Mouse (Mus musculus) C2C12 (cell line): ENCODE measurements around the gene Wwox. TPM values are rescaled to one million over a fixed set of nuclear protein-coding genes. Genes with fewer than 3 reads are reported as not detected.

ENCODE experiments used
- H3K27me3 ChIP-seq: one replicate; pipeline ENCODE4 v1.6.1; 2011; ENCODE audit not compliant: control insufficient read depth, insufficient read depth, insufficient read length
- H3K36me3 ChIP-seq: one replicate; pipeline ENCODE4 v1.6.1; 2011; ENCODE audit not compliant: control insufficient read depth, insufficient read depth
- H3K4me3 ChIP-seq: one replicate; pipeline ENCODE4 v1.5.1; 2011; ENCODE audit warnings: mild to moderate bottlenecking, control low read depth; ENCODE audit not compliant: poor library complexity, insufficient read depth, severe bottlenecking
- H3K79me2 ChIP-seq: one replicate; pipeline ENCODE4 v1.6.1; 2011; ENCODE audit not compliant: control insufficient read depth, insufficient read depth
- H3K79me3 ChIP-seq: one replicate; pipeline ENCODE4 v1.6.1; 2011; ENCODE audit warnings: low read depth, control low read depth
- H3ac ChIP-seq: one replicate; pipeline ENCODE3; 2011; ENCODE audit warnings: low read depth; ENCODE audit not compliant: control insufficient read depth, insufficient read length
- CEBPB ChIP-seq: IDR thresholded peaks from one replicate; pipeline ENCODE4 v1.6.1; 2011; ENCODE audit warnings: low read depth, mild to moderate bottlenecking, control low read depth, moderate library complexity
- CTCF ChIP-seq: IDR thresholded peaks from one replicate; pipeline ENCODE4 v1.5.1; 2011; ENCODE audit not compliant: control insufficient read depth, insufficient read depth, insufficient read length
- FOSL1 ChIP-seq: IDR thresholded peaks from one replicate; pipeline ENCODE4 v1.8.0; 2011; ENCODE audit warnings: mild to moderate bottlenecking, low read length; ENCODE audit not compliant: poor library complexity, insufficient read depth, severe bottlenecking
- MAX ChIP-seq: IDR thresholded peaks from one replicate; pipeline ENCODE4 v1.6.1; 2011; ENCODE audit warnings: mild to moderate bottlenecking, control low read depth
- MYOD1 ChIP-seq: IDR thresholded peaks from one replicate; pipeline ENCODE4 v1.6.1; 2011; ENCODE audit warnings: low read depth; ENCODE audit not compliant: control insufficient read depth, insufficient read length
- MYOG ChIP-seq: IDR thresholded peaks from one replicate; pipeline ENCODE4 v1.6.1; 2011; ENCODE audit not compliant: control insufficient read depth, insufficient read length; ENCODE audit errors: extremely low read depth
- USF1 ChIP-seq: IDR thresholded peaks from one replicate; pipeline ENCODE4 v1.6.1; 2011; ENCODE audit warnings: low read depth, mild to moderate bottlenecking, control low read depth, moderate library complexity
- polyA plus RNA-seq: library from polyadenylated mRNA; unstranded; fragments of >200 nt; fragmentation: generic; extraction: Trizol; gene quantifications from one replicate; pipeline ENCODE4 v1.2.1, GENCODE M21; 2012; ENCODE audit warnings: missing spikeins

Gene Wwox
- polyA plus RNA-seq, 1 experiment = 3.7 TPM

DNA sequence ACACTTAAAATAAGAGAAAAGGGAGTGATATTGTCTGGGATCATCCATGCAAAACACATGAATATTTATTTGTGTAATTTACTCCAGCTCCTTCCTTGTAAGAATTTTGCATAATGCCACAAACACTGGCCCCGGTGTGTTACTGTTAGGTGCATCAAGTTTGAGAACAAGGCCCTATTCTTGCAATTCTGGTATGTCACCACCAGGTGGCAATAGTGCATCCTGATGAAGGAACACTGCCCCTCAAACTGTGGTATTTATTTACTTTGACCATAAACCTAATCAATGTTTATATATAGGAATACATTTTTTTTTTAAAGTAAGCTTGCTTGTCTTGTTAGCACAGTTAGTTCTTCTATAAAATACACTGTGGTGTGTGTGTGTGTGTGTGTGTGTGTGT is 493.8 kb downstream of the Wwox start:
- H3ac ChIP-seq = no peak overlapping the region
- H3K36me3 ChIP-seq = no peaks in the 10 kb centered on the region
- no peaks in the 10 kb centered on the region for H3K27me3 ChIP-seq
- H3K79me2 ChIP-seq = no peaks in the 10 kb centered on the region
- H3K4me3 ChIP-seq = no peak overlapping the region
- TF ChIP-seq MYOD1 = no peak
- no peak for TF ChIP-seq USF1
- no peak for TF ChIP-seq CTCF
- no peak for TF ChIP-seq CEBPB
- TF ChIP-seq MYOG = no peak
- TF ChIP-seq FOSL1 = no peak
- no peak for TF ChIP-seq MAX
- no peaks in the 10 kb centered on the region for H3K79me3 ChIP-seq

GRCm38 (mm10) chr8:114936887-114937286 is 497.4 kb downstream of the Wwox start:
- no peaks in the 10 kb centered on the region for H3K79me2 ChIP-seq
- H3ac ChIP-seq = no peak overlapping the region
- H3K4me3 ChIP-seq = no peak overlapping the region
- no peaks in the 10 kb centered on the region for H3K36me3 ChIP-seq
- H3K27me3 ChIP-seq = no peaks in the 10 kb centered on the region
- H3K79me3 ChIP-seq = no peaks in the 10 kb centered on the region
- TF ChIP-seq CTCF (no peak), CEBPB (no peak), FOSL1 (no peak), MYOD1 (no peak), USF1 (no peak), MYOG (no peak), MAX (no peak)

GRCm38 (mm10) chr8:114939338-114939737 is 499.9 kb downstream of the Wwox start:
- Histone ChIP-seq H3K4me3 (no peak overlapping the region), H3K36me3 (no peaks in the 10 kb centered on the region), H3ac (no peak overlapping the region), H3K79me2 (no peaks in the 10 kb centered on the region), H3K27me3 (no peaks in the 10 kb centered on the region), H3K79me3 (no peaks in the 10 kb centered on the region)
- TF ChIP-seq MAX = no peak
- TF ChIP-seq MYOG = no peak
- no peak for TF ChIP-seq FOSL1
- no peak for TF ChIP-seq USF1
- no peak for TF ChIP-seq CTCF
- no peak for TF ChIP-seq CEBPB
- TF ChIP-seq MYOD1 = no peak

GRCm38 (mm10) chr8:114941096-114941495 is 501.6 kb downstream of the Wwox start:
- TF ChIP-seq CTCF (no peak), MYOD1 (no peak), MYOG (no peak), MAX (no peak), CEBPB (no peak), FOSL1 (no peak), USF1 (no peak)
- no peaks in the 10 kb centered on the region for H3K79me2 ChIP-seq
- H3K36me3 ChIP-seq = no peaks in the 10 kb centered on the region
- H3ac ChIP-seq = no peak overlapping the region
- no peaks in the 10 kb centered on the region for H3K27me3 ChIP-seq
- H3K79me3 ChIP-seq = no peaks in the 10 kb centered on the region
- no peak overlapping the region for H3K4me3 ChIP-seq

DNA sequence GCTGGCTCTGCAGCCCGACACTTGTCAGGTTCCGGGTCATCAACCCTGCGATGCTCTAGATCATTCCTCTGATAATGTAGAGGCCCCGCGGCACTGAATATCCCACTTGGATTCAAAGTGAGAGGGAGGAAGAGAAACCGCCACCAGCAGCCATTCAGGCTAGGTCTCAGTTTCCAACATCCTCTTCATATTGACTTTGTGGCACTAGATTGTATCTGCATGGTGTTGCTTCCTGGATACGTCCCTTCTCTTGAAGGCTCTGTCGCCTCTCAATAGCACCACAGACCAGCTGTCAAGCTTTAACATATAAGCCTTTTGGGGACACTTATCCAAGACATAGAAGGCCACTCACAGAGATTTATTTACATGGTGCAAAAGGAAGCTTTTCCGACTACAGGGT is 502.2 kb downstream of the Wwox start:
- TF ChIP-seq CTCF = no peak
- TF ChIP-seq USF1 = no peak
- no peak for TF ChIP-seq FOSL1
- TF ChIP-seq MYOD1 = no peak
- no peak for TF ChIP-seq MYOG
- TF ChIP-seq MAX = no peak
- TF ChIP-seq CEBPB = no peak
- Histone ChIP-seq H3K27me3 (no peaks in the 10 kb centered on the region), H3ac (no peak overlapping the region), H3K79me2 (no peaks in the 10 kb centered on the region), H3K4me3 (no peak overlapping the region), H3K36me3 (no peaks in the 10 kb centered on the region), H3K79me3 (no peaks in the 10 kb centered on the region)

DNA sequence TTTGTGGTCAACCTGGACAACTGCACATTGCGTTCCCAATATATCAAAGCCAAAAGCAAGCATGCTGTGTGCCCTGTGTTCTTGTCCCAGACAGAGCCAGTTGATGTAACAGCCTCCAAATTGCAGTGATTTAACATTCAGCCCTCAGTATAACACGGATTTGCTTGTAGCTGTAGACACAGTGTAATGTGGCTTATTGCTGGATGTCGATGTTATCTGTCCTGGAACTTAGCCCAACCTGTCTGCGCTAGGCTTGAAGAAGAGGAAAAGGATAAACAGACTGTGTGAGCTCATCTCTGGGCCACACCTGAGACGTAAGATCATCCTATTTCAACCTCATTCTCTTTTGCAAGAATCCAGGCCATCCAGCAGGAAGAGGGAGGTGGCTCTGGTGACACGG is 508.5 kb downstream of the Wwox start:
- H3ac ChIP-seq = no peak overlapping the region
- no peak overlapping the region for H3K4me3 ChIP-seq
- H3K27me3 ChIP-seq = no peaks in the 10 kb centered on the region
- H3K79me3 ChIP-seq = no peaks in the 10 kb centered on the region
- TF ChIP-seq USF1 (no peak), CTCF (no peak), MYOG (no peak), MYOD1 (no peak), FOSL1 (no peak), MAX (no peak), CEBPB (no peak)
- no peaks in the 10 kb centered on the region for H3K36me3 ChIP-seq
- no peaks in the 10 kb centered on the region for H3K79me2 ChIP-seq
